Mouse (Mus musculus): ENCODE results near the gene Exoc4.

- no peak for TF ChIP-seq CTCF (conservative IDR thresholded peaks at IDR 0.05 in 1 of 2, IDR thresholded peaks at IDR 0.05 in 1 of 2; ENCODE audit: low read depth in 2 of 2, low read length in 2 of 2)
- no peak for TF ChIP-seq JUND (conservative IDR thresholded peaks at IDR 0.05; ENCODE audit: low read depth, low read length)
These were observed 638.1 kb downstream of the Exoc4 start for GRCm38 (mm10) chr6:33886941-33887340.
